Mouse (Mus musculus) spleen, adult 2 months (tissue): Measurements from ENCODE around the gene Nefh. TPM values are rescaled to one million over a fixed set of nuclear protein-coding genes. Genes with fewer than 3 reads are reported as not detected.

Experiments
- DNase-seq, 2 experiments: peaks; one replicate each; pipeline versions ENCODE4 v3.0.0 to v3.0.0-alpha.2; 2012 to 2021; ENCODE audit warnings: low spot score in 2 of 2, low read depth in 1 of 2
- H3K27ac ChIP-seq: fragments of 200-500 bp; 2 replicates; pipeline ENCODE4 v1.5.1; 2012; ENCODE audit warnings: low read length, inconsistent platforms; ENCODE audit not compliant: insufficient read depth
- H3K27me3 ChIP-seq: fragments of 200-500 bp; 2 replicates; pipeline ENCODE4 v1.6.1; 2012; ENCODE audit warnings: mild to moderate bottlenecking, moderate library complexity, low read length, inconsistent platforms; ENCODE audit not compliant: control insufficient read depth, insufficient read depth
- H3K36me3 ChIP-seq: fragments of 200-500 bp; 2 replicates; pipeline ENCODE4 v1.6.1; 2012; ENCODE audit warnings: mild to moderate bottlenecking, low read length, inconsistent platforms; ENCODE audit not compliant: control insufficient read depth, insufficient read depth
- H3K4me1 ChIP-seq: fragments of 200-500 bp; 2 replicates; pipeline ENCODE4 v1.6.1; 2011; ENCODE audit warnings: inconsistent platforms; ENCODE audit not compliant: control insufficient read depth, insufficient read depth, insufficient read length
- H3K4me3 ChIP-seq: fragments of 200-500 bp; 2 replicates; pipeline ENCODE4 v1.5.1; 2011; ENCODE audit warnings: mild to moderate bottlenecking, inconsistent platforms; ENCODE audit not compliant: insufficient read depth, insufficient read length; ENCODE audit errors: extremely low read depth
- CTCF ChIP-seq: fragments of 200-500 bp; IDR thresholded peaks from 2 replicates; pipeline ENCODE4 v1.5.1; 2011; ENCODE audit warnings: mild to moderate bottlenecking, inconsistent platforms; ENCODE audit not compliant: insufficient read depth, insufficient read length, insufficient replicate concordance; ENCODE audit errors: extremely low read depth
- POLR2A ChIP-seq: fragments of 200-500 bp; IDR thresholded peaks from 2 replicates; pipeline ENCODE4 v1.6.1; 2011; ENCODE audit warnings: low read depth, low read length, inconsistent platforms
- WGBS: fragments of 180-500 bp; shearing (Covaris S2); methylation state at CpG from one replicate; pipeline ENCODE4 v1.1.7; 2018; 5-methylcytosine and 5-hydroxymethylcytosine counted together
- polyA plus RNA-seq: library from polyadenylated mRNA; depleted of rRNA; stranded (reverse); fragments of >200 nt; gene quantifications from 2 replicates; pipeline ENCODE4 v1.2.3, GENCODE M21; 2012

Nefh gene
- polyA plus RNA-seq, 1 experiment: 0.92 TPM

DNA sequence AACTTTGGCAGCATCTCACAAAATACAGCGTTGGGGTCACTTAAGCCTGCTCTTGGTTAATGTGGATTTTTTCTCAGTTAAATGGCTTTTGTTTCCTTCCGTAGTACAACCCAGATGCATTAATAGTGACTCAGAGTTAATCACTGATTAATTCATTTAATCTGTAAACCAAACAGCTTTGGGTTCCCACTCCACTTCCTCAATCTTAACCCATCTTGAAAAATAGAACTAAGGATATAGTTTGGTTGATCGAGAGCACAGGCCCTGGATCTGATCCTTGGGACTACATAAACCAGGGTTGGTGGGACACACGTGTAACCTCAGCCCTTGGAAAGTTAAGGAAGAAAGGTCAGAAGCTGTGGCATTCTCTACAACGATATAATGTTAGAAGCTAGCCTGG is 11.6 kb downstream of the Nefh start:
- no peak for DNase-seq
- Histone ChIP-seq H3K4me1 (no peaks in the 10 kb centered on the region), H3K27ac (no peak overlapping the region), H3K27me3 (no peaks in the 10 kb centered on the region), H3K36me3 (no peaks in the 10 kb centered on the region), H3K4me3 (no peak overlapping the region)
- WGBS: 83% methylated on average over 5 of the region's 5 CpGs
- TF ChIP-seq POLR2A: no peak

DNA sequence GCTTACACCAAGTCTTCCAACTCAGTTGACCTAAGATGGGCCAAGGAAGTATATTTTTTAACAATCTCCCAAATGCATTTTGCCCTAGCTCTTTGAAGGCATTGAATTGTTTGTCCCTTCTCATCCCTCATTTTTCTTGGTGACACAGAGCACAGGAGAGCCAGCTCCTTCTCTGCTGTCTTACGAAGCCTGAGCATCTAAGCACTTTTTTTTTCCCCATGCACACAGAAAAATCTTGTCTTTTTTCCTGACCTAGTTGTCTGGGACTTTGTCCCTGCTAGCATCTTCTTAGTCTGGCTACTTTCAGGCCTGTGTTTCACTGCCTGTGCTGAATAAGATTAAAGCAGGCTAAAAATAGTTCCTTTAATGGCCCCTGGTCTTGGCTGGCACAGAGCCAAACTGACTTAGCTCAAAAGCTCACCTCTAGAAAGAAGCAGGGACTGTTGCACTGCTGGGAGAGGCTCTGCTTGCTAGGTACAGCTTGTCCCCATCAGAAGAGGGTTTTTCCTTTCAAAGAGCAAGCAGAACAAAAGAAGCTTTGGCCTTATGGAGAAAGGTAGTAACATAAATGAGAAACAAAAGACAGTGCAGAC is 16.8 kb downstream of the Nefh start:
- 89% methylated on average over 1 of the region's 1 CpGs for WGBS
- no peak overlapping the region for H3K27ac ChIP-seq

DNA sequence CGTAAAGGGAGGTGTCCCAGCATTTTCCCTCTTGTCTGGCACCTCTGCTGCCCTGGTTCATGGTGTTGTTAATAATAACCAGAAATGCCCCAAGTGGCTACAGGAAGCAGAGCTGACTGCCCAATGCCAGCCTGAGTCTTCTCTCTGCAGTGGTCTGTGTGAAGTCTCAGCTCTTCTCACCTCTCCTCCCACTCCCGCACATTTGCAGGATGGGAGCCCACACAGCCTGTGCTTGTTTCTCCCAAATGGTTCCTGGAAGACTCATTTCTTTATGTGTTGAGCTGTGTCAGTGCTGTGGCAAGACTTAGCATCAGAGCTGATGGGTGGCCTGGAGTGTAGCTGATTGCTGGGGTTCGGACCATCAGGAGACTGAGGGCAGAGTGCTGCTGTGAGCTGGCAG is 20.6 kb downstream of the Nefh start:
- no peaks in the 10 kb centered on the region for H3K27me3 ChIP-seq
- no peak for DNase-seq
- TF ChIP-seq CTCF (no peak), POLR2A (no peak)
- WGBS: 95% methylated on average over 3 of the region's 3 CpGs
- peaks cover 44% of the 10 kb centered on the region for H3K36me3 ChIP-seq
- no peak overlapping the region for H3K27ac ChIP-seq
- H3K4me1 ChIP-seq: no peaks in the 10 kb centered on the region
- no peak overlapping the region for H3K4me3 ChIP-seq

More for the DNA sequence above, 16.8 kb downstream of the Nefh start:
- no peak overlapping the region for H3K4me3 ChIP-seq
- H3K27me3 ChIP-seq: no peaks in the 10 kb centered on the region
- no peak for DNase-seq
- peaks cover 19% of the 10 kb centered on the region for H3K36me3 ChIP-seq
- no peaks in the 10 kb centered on the region for H3K4me1 ChIP-seq
- no peak for TF ChIP-seq POLR2A
- TF ChIP-seq CTCF: no peak

DNA sequence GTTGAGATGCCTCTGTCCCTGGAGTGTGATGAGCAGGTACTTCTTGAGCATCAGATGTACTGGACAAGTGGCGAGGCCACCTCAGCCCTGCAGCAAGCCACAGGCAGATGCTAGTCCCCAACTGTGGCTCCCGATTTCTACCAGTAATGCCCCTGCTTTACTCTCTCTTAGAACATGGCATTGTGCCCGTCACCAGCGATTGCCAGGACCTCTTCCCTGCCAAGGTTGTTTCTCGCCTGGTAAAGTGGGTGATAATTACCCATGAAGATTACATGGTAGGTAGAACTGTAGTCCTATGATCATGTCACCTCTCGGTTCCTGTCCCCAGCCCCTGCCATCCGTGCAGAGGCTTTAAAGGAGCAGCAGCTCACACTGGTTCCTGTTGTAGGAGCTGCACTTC is 26.1 kb downstream of the Nefh start:
- DNase-seq: no peak
- H3K4me1 ChIP-seq: no peaks in the 10 kb centered on the region
- no peaks in the 10 kb centered on the region for H3K27me3 ChIP-seq
- H3K36me3 ChIP-seq: peaks cover 51% of the 10 kb centered on the region
- no peak for TF ChIP-seq POLR2A
- no peak for TF ChIP-seq CTCF
- 95% methylated on average over 7 of the region's 7 CpGs for WGBS
- H3K4me3 ChIP-seq: no peak overlapping the region
- H3K27ac ChIP-seq: no peak overlapping the region

DNA sequence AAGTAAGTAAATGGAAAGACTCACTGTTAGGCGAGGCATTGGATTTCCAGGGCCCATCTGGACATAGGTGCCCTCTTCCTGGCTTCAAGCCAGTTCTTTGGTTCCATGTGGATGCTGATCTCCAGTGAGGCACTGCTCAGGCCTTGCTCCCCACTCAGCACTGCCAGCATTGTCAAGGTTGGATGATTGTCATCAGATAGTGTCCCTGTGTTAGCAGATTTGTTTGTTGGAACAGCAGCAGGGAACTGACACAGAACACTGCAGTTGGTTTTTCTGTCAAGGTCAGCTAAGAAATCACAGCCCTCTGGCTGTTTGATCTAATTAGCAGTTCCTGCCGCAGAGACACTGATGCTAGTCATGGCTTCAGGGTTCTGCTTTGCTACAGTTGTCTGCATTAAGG is 26.6 kb downstream of the Nefh start:
- WGBS: 88% methylated on average over 2 of the region's 2 CpGs
- Histone ChIP-seq H3K27ac (no peak overlapping the region), H3K4me3 (no peak overlapping the region), H3K36me3 (peaks cover 48% of the 10 kb centered on the region), H3K4me1 (no peaks in the 10 kb centered on the region), H3K27me3 (no peaks in the 10 kb centered on the region)
- TF ChIP-seq POLR2A (no peak), CTCF (no peak)
- no peak for DNase-seq

DNA sequence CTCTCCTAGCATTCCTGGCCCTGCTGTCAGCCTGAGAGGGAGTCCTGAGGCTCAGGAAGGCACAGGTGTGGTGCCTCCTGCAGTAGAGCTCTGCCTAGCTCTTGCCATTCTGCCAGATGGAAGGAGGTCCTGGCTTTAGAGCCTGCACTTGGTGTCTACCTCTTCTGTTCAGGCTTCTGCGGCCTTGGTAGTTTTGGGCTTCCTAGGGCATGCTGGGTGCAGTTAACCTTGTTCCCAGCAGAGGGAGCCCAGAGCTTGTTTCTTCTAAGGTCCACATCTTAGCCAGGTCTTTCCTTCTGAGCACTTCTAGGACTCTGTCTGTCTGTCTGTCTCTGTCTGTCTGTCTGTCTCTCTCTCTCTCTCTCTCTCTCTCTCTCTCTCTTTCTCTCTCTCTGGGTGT is 31.8 kb downstream of the Nefh start:
- Histone ChIP-seq H3K4me1 (no peaks in the 10 kb centered on the region), H3K27ac (no peak overlapping the region), H3K36me3 (peaks cover 33% of the 10 kb centered on the region), H3K27me3 (no peaks in the 10 kb centered on the region), H3K4me3 (no peak overlapping the region)
- TF ChIP-seq POLR2A (no peak), CTCF (peak; percentile 66; the same call in 1 of the 2 replicates)
- whole genome bisulfite sequencing: 46% methylated on average over 1 of the region's 1 CpGs
- DNase-seq: peak; percentile 18 to 41

DNA sequence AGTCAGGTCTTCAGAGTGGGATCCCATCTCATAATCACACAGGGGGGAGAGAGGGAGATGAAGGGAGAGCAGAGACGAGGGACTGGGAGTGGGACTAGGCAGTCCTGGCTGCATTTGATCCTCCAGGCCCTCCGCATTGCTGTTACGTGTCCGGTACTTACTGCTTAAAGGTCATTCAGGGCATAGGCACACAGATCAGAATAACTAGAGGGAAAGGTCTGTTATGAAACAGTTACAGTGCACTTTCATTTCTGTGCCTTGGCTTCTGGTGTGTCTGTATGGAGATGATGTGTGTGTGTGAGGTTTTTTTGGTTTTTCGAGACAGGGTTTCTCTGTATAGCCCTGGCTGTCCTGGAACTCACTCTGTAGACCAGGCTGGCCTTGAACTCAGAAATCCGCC is 41.6 kb downstream of the Nefh start:
- 92% methylated on average over 6 of the region's 6 CpGs for WGBS
- Histone ChIP-seq H3K4me1 (no peaks in the 10 kb centered on the region), H3K4me3 (no peak overlapping the region), H3K27ac (no peak overlapping the region), H3K27me3 (no peaks in the 10 kb centered on the region), H3K36me3 (peaks cover 33% of the 10 kb centered on the region)
- DNase-seq: no peak
- TF ChIP-seq CTCF (no peak), POLR2A (no peak)
